Mouse (Mus musculus): ENCODE results near the gene Cadm3.

DNA sequence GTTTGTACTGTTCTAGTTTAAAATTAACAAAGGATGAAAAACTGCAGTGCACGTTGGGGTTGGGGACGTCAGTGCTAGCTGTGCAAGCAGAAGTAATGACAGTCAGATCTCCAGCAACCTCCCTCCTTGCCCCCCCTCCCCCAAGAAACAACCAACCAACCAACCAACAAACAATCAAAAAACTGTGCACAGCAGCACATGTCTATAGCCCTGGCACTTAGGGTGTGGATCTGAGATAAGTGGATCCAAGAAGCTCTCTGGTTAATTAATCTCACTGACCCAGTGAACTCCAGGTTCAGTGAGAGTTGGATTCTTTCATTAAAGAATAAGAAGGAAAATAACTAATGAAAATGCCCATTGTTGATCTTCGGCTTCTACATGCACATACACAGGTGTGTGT, 47.1 kb upstream of the Cadm3 start:
- no peak for TF ChIP-seq CTCF (IDR thresholded peaks at IDR 0.05)
- TF ChIP-seq EP300 (IDR thresholded peaks at IDR 0.05), result no peak

Data from lung, postnatal 0 days (tissue).